Mouse (Mus musculus) fat pad, adult 2 months (tissue): ENCODE measurements around the gene Raf1.

Experiments
- DNase-seq: peaks from one replicate; pipeline ENCODE4 v3.0.0-alpha.2; 2011; ENCODE audit warnings: low read depth, low spot score; ENCODE audit errors: extremely low read depth

The Raf1 gene

DNA sequence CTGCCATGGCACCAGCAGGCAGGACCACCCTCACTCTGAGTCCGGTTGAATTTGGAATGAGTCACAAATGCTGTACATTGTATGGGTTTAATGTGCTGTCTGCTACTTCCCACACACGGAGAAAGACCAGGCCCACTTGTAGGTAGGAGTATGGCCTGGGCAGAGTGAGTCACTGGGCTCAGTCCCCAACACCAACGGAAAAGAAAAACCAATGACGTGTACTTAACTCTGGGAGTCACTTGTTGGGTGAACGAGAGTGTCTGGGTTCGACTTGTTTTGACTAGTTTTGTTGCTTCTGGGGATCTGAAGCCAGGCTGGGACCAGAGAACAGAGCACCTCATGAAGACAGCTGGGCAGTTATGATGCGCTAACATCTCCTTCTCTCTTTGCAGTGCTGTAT, 102.3 kb downstream of the Raf1 start:
- no peak for DNase-seq
